Mouse (Mus musculus) ES-E14 (cell line): Measurements from ENCODE around the gene Kbtbd6. TPM values are rescaled to one million over a fixed set of nuclear protein-coding genes. Genes with fewer than 3 reads are reported as not detected.
"Not testable (repeated sequence)": the region's sequence is repeated elsewhere in the genome, so short reads cannot be mapped to it uniquely, and the experiment has no call there.

ENCODE experiments used
- DNase-seq: peaks from one replicate; pipeline ENCODE4 v3.0.0-alpha.2; 2013; ENCODE audit warnings: low read depth, low spot score
- H3K27ac ChIP-seq: 2 replicates; pipeline ENCODE4 v1.5.1; 2012; ENCODE audit warnings: low read depth, mild to moderate bottlenecking, low read length, moderate library complexity, mixed read lengths; ENCODE audit not compliant: poor library complexity, insufficient read depth, severe bottlenecking
- H3K36me3 ChIP-seq: 2 replicates; pipeline ENCODE4 v1.6.1; 2012; ENCODE audit warnings: mild to moderate bottlenecking, low read length, moderate library complexity, mixed read lengths; ENCODE audit not compliant: control insufficient read depth, poor library complexity, insufficient read depth, severe bottlenecking
- H3K4me1 ChIP-seq, 2 experiments: fragments of 150-350 bp in 1 of 2; sonication (generic) in 1 of 2; 2 replicates each; pipeline ENCODE4 v1.6.1; 2012; ENCODE audit warnings: low read length in 2 of 2, mild to moderate bottlenecking in 1 of 2, mixed read lengths in 1 of 2; ENCODE audit not compliant: control insufficient read depth in 2 of 2, insufficient read depth in 2 of 2, poor library complexity in 1 of 2
- H3K4me3 ChIP-seq, 2 experiments: fragments of 150-350 bp in 1 of 2; sonication (generic) in 1 of 2; 2 replicates each; pipeline ENCODE4 v1.5.1; 2012; ENCODE audit warnings: low read length in 2 of 2, low read depth in 1 of 2, mild to moderate bottlenecking in 1 of 2, mixed read lengths in 1 of 2; ENCODE audit not compliant: insufficient read depth in 1 of 2, poor library complexity in 1 of 2, severe bottlenecking in 1 of 2
- H3K9ac ChIP-seq: 2 replicates; pipeline ENCODE4 v1.6.1; 2012; ENCODE audit warnings: low read depth, mild to moderate bottlenecking, low read length, mixed read lengths; ENCODE audit not compliant: poor library complexity, insufficient read depth, severe bottlenecking
- H3K9me3 ChIP-seq: fragments of 150-350 bp; sonication (generic); 2 replicates; pipeline ENCODE4 v1.6.1; 2012; ENCODE audit warnings: low read depth, mild to moderate bottlenecking, low read length; ENCODE audit not compliant: control insufficient read depth, insufficient read depth
- CHD2 ChIP-seq: IDR thresholded peaks from 2 replicates; pipeline ENCODE4 v1.6.1; 2014; ENCODE audit warnings: mild to moderate bottlenecking, low read depth, low read length, inconsistent platforms
- HCFC1 ChIP-seq: IDR thresholded peaks from 2 replicates; pipeline ENCODE4 v1.6.1; 2012; ENCODE audit warnings: low read length, inconsistent platforms, borderline replicate concordance; ENCODE audit not compliant: insufficient read depth
- MAFK ChIP-seq: IDR thresholded peaks from 2 replicates; pipeline ENCODE4 v1.6.1; 2014; ENCODE audit warnings: mild to moderate bottlenecking, low read depth, low read length, inconsistent platforms; ENCODE audit not compliant: insufficient read depth
- ZC3H11A ChIP-seq: IDR thresholded peaks from 2 replicates; pipeline ENCODE4 v1.6.1; 2012; ENCODE audit warnings: low read depth, mild to moderate bottlenecking, inconsistent platforms, low read length, borderline replicate concordance
- ZNF384 ChIP-seq: IDR thresholded peaks from 2 replicates; pipeline ENCODE4 v1.6.1; 2012; ENCODE audit warnings: low read depth, low read length, inconsistent platforms
- in situ Hi-C, 2 experiments: fragments of 600-800 bp; cut with MboI; formaldehyde crosslinking; loops; one replicate each; pipeline ENCODE4 v1.15.1; 2025; ENCODE audit warnings: low sequenced_read_pairs in 2 of 2, inconsistent platforms in 1 of 2; ENCODE audit not compliant: unreplicated experiment in 2 of 2
- total RNA-seq: library from RNA; depleted of rRNA; stranded (reverse); fragments of 300-350 nt; gene quantifications from 2 replicates; pipeline ENCODE4 v1.2.3, GENCODE M21; 2012

Gene Kbtbd6
- total RNA-seq, 1 experiment, result 2.1 TPM

- in situ Hi-C loops, result no loop called here
- H3K27ac ChIP-seq, result no peak overlapping the region
- H3K4me1 ChIP-seq, result no peaks in the 10 kb centered on the region
- no peak for DNase-seq
- H3K9ac ChIP-seq, result no peak overlapping the region
- H3K36me3 ChIP-seq, result no peaks in the 10 kb centered on the region
- no peaks in the 10 kb centered on the region for H3K9me3 ChIP-seq
- TF ChIP-seq MAFK (no peak), ZNF384 (no peak), HCFC1 (no peak), ZC3H11A (no peak), CHD2 (no peak)
- H3K4me3 ChIP-seq, result no peak overlapping the region
Measured at GRCm38 (mm10) chr14:79434068-79434467, 17.6 kb upstream of the Kbtbd6 start.

GRCm38 (mm10) chr14:79440655-79441054, 11.0 kb upstream of the Kbtbd6 start:
- TF ChIP-seq CHD2 (no peak), MAFK (no peak), HCFC1 (no peak), ZNF384 (no peak), ZC3H11A (no peak)
- no peak for DNase-seq
- H3K36me3 ChIP-seq, result no peaks in the 10 kb centered on the region
- H3K9ac ChIP-seq, result no peak overlapping the region
- H3K9me3 ChIP-seq, result no peaks in the 10 kb centered on the region
- no peak overlapping the region for H3K4me3 ChIP-seq
- in situ Hi-C loops, result no loop called here
- H3K27ac ChIP-seq, result no peak overlapping the region
- no peaks in the 10 kb centered on the region for H3K4me1 ChIP-seq

- no peak overlapping the region for H3K4me3 ChIP-seq
- H3K4me1 ChIP-seq, result no peaks in the 10 kb centered on the region
- TF ChIP-seq HCFC1, result no peak
- no peak for TF ChIP-seq MAFK
- TF ChIP-seq ZNF384, result no peak
- TF ChIP-seq ZC3H11A, result no peak
- no peak for TF ChIP-seq CHD2
- no peak for DNase-seq
- in situ Hi-C loops, result no loop called here
- H3K27ac ChIP-seq, result no peak overlapping the region
- H3K9me3 ChIP-seq, result no peaks in the 10 kb centered on the region
- no peak overlapping the region for H3K9ac ChIP-seq
- H3K36me3 ChIP-seq, result no peaks in the 10 kb centered on the region
Measured at GRCm38 (mm10) chr14:79441441-79441840, 10.2 kb upstream of the Kbtbd6 start.

- no peak overlapping the region for H3K4me3 ChIP-seq
- no peak for DNase-seq
- no peaks in the 10 kb centered on the region for H3K36me3 ChIP-seq
- no peaks in the 10 kb centered on the region for H3K9me3 ChIP-seq
- TF ChIP-seq CHD2, result no peak
- no peak for TF ChIP-seq ZNF384
- no peak for TF ChIP-seq MAFK
- no peak for TF ChIP-seq ZC3H11A
- TF ChIP-seq HCFC1, result no peak
- H3K27ac ChIP-seq, result no peak overlapping the region
- H3K4me1 ChIP-seq, result no peaks in the 10 kb centered on the region
- in situ Hi-C loops, result no loop called here
- no peak overlapping the region for H3K9ac ChIP-seq
Measured at GRCm38 (mm10) chr14:79444601-79445000, 7.0 kb upstream of the Kbtbd6 start.

- TF ChIP-seq ZC3H11A (no peak), CHD2 (no peak), HCFC1 (no peak), MAFK (no peak), ZNF384 (no peak)
- no peaks in the 10 kb centered on the region for H3K4me1 ChIP-seq
- no peaks in the 10 kb centered on the region for H3K36me3 ChIP-seq
- no peak overlapping the region for H3K4me3 ChIP-seq
- in situ Hi-C loops, result no loop called here
- no peak overlapping the region for H3K27ac ChIP-seq
- H3K9ac ChIP-seq, result no peak overlapping the region
- no peaks in the 10 kb centered on the region for H3K9me3 ChIP-seq
- no peak for DNase-seq
Measured at GRCm38 (mm10) chr14:79445055-79445620, 6.5 kb upstream of the Kbtbd6 start.

- H3K4me1 ChIP-seq, DNase-seq, H3K9ac ChIP-seq, H3K9me3 ChIP-seq, in situ Hi-C loops, H3K36me3 ChIP-seq, H3K27ac ChIP-seq: not testable (repeated sequence)
- peak overlapping the region in 1 of 2 experiments; percentile 46; a peak in 2 of 4 replicates for H3K4me3 ChIP-seq
Measured at GRCm38 (mm10) chr14:79452591-79452934, 928 bp downstream of the Kbtbd6 start.
